Mouse (Mus musculus) gastrocnemius, postnatal 14 days (tissue): ENCODE data around the gene Ptprk. TPM values are rescaled to one million over a fixed set of nuclear protein-coding genes. Genes with fewer than 3 reads are reported as not detected.

ENCODE experiments used
- DNase-seq: peaks from one replicate; pipeline ENCODE4 v3.0.0; 2021; ENCODE audit warnings: mixed read lengths
- intact Hi-C: fragments of 180-260 bp; cut with DNase I; formaldehyde crosslinking; loops from one replicate; pipeline ENCODE4 v1.15.1; 2025; ENCODE audit warnings: low total_unique reads
- total RNA-seq, 2 experiments: library from RNA; stranded (reverse); gene quantifications; 2 replicates each; pipeline ENCODE4 v1.2.3; 2021

Gene Ptprk
- total RNA-seq, 2 experiments from 2014 or later: 7.4 to 7.6 TPM

DNA sequence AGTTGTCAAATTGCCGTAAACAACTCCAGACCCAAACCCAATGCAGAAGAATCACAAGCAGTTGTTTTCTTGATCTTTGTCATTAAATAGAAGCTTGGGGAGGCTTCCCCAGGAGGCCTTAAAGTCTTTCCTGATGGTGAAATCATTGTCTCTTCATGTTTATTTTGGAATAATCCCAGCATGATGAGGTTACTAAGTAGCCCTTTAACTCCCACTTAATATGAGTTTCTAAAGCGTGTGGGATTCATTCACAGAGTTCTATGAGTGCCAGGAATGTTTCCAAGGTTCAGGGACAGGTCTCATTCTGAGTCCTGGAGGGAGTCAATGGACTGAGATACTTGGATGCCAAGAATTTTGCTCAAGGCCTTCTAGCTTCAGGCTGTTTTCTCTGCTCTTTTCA is 92.5 kb downstream of the Ptprk start:
- intact Hi-C loops: no loop called here

DNA sequence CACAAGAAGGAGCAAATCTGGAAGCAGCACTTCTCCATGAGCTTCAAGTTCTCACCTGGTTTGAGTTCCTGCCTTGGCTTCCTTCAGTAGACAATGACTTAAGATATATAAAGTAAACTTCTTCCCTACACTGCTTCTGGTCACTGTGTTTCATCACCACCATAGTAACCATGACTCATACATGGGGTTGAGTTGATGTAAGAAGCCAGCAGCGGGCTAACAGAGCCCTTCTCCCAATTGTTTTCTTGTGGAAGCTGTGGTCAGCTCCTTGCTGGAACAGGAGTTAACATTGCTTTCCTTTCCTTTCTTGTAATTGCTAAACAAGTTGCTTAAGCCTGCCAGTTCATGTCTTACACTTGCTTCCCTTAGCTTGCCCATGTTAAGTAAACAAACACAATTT is 96.6 kb downstream of the Ptprk start:
- no peak for DNase-seq
- intact Hi-C loops: no loop called here

More for the DNA sequence above, 92.5 kb downstream of the Ptprk start:
- no peak for DNase-seq

DNA sequence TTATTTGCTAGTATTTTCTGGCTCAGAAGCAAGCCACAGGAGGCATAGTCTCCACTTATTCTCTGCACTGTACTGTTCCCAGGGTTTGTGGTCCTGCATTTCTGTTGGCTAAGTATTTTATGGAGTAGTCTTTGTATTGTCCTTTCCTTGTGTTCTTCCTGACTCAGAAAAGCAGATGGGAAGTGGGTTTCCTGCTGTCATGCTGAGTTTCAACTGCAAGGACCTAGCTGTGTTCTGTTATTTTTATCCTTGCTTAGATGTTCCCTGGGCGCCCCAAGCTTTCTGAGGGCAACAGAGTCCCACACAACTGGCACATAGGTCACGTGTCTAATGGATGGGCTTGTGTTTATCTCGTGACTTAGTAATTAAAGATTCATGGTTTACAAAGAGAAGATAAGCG is 104.3 kb downstream of the Ptprk start:
- no peak for DNase-seq
- intact Hi-C loops: no loop called here

DNA sequence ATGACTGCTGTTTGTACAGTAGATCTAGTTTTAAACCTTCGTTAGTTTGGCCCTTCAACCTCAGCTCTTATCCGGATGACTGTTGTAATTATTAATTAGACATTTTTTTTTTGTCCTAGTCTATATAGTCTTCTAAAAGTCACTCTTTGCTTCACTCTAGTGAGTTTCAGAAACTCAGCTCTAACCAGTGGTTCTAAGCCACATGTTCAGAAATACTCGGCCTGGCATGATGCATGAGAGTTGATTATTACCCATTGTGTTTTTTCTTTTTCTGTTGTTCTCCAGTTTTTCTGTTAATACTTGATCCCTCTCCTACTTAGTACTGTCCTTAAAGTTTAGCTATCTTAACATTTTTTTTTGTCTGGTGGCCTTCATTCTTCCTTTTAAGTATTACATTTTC is 107.5 kb downstream of the Ptprk start:
- no peak for DNase-seq
- intact Hi-C loops: no loop called here

DNA sequence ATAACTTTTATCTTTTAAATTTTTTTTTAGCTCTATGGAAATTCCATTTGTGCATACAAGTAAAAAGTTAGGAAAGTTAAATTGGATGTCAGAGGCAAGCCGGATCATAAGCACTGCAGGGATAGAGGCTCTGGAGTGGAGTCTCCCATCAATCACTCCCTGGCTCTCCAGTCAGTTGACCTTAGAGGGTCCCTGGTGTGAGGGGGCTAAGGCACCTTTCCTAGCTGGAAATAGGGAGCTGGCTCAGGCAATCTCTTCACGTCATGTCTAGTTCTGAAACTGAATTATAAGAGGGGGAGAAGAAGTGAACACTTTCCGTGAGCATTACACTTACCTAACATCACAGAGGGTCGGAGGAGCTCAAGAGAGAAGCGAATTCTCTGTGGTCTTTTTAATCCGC is 110.1 kb downstream of the Ptprk start:
- intact Hi-C loops: no loop called here
- no peak for DNase-seq

DNA sequence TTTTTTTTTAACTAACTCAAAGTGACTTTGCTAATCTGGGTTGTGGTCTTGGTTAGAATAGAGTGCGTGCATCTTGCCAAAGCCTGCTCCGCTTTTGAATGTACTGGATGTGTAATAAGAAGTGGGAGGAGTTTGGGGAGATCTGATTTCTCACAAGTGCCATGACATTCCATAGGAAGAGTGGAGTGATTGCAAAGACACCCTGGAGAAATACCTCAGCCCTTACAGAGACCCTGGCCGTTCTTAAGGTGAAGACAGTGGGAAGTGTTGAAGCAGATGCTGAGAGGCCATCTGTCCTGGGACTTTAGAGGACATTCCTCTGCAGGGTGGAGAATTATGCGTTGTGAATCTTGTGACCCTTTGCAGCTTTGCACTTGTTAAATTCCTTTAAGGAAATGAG is 110.7 kb downstream of the Ptprk start:
- intact Hi-C loops: no loop called here
- no peak for DNase-seq

DNA sequence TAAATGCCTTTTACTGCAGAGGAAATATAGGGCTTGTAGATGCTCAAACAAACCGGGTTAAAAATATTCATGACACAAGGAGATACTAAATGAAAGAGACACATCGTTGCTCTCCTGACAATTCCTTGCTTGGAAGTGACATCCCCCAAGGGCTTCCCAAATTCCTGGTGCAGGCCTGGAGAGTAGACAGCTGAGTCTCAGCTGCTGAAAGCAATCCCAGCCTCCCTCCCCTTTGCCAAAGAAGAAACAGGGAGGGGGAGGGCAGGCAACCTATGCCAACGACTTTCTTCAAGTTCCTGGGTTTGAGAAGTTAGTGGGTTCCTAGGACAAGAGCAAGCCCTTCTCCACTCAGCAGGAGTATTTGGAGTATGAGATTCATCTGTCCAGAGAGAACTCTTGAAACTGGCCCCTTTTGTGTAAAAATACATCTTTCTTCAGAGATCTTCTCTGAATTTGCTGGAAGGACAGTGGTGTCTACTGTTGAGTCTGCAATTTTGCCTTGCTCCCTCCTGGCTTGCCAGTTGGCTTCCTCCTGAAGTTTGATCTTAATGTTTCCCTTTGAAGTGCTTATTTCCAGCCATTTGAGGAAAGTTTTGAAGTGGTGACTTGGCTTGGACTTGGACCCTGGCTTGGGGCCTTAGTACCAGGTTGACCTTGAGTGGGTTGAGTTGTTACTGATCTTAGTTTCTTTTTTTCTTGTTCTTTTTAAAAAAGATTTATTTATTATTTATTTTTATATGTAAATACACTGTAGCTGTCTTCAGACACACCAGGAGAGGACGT is 111.6 kb downstream of the Ptprk start:
- DNase-seq: peak; percentile 7
- intact Hi-C loops: no loop called here

DNA sequence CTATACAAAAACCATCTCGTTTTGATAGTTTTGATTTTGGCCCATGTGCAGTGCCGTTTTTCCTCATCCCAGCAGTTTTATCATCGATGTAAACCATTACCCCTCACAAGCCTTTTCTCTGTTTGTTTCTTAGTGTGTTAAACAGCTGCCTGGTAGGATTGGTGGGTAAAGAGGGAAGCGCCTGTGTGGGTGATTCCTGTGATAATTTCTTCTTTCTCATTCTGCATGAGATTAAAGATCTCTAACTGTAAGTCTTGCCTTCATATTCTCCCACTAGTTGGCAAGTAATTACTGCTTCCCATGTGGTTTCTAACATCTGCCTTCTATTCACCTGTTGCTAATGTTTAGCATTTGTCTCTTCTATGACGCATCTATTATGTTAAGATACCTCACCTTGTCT is 116.8 kb downstream of the Ptprk start:
- DNase-seq: no peak
- intact Hi-C loops: no loop called here

DNA sequence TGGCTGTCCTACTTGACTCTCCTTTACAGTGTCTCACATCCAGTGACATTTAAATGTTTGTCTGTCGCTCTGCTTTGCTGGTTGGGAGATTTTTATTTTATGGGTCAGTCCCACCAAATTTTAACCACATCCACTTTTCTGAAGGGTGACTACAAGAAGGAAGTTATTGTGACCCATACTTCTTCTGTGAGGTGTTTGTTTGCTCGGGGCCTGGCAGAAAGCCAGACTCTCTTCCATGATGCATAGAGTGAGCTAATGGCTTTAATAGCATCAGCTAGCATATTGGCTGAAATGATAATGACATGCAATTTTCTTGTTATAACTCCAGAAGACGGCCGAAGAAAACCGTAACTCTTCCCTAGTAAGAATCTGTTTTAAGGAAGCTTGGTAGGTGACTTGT is 119.0 kb downstream of the Ptprk start:
- no peak for DNase-seq
- intact Hi-C loops: no loop called here

DNA sequence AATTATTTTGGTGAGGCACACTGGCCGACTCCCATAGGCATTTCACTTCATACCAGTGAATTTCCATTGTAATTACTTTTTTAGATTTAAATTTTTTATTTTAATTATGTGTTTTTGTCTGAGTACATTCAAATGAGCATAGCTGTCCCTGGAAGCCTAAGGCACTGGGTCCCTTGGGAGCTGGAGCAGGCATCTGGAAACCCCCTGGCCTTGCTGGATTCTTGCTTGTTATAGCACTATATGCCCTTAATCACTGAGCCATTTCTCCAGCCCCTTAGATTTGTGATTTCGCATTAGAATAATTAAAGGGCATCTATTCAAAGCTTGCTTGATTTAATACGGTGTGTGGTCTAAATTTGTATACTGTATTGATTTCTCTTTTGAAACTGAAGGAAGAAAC is 126.0 kb downstream of the Ptprk start:
- no peak for DNase-seq
- intact Hi-C loops: no loop called here

DNA sequence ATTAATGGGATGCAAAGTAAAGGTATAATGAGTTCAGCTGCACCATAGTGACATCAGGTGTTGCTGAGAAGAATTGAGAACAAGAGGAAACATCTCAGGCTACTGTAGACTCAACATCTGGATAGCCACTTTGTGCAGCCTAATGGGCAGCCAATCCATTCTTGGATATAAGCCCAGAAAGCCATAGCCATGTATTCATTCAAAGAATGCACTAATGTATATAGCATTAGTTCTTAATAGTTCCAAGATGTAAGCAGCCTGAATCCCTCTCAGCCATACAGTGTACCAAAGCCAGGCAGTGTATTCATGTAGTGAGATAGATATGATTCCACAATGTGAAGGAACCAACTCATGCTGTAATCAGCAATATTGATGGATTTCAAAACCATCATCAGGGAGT is 134.8 kb downstream of the Ptprk start:
- DNase-seq: no peak
- intact Hi-C loops: no loop called here

DNA sequence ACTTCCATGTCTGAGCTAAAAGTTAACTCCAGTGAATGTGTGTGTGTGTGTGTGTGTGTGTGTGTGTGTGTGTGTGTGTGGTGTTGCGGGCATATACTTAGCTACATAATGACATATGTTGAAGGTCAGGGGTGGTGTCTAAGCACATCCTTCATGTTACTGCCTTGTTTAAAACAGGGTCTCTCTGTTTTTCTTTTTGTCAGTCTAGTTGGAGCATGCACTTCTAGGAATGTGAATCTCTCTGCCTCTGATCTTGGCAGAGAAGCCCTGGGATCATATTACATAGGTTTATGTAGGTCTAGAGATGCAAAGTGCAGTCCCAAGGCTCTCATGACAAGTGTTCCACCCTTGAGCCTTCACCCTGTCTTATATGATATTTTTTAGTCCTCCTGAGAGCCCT is 137.5 kb downstream of the Ptprk start:
- intact Hi-C loops: no loop called here
- DNase-seq: no peak

DNA sequence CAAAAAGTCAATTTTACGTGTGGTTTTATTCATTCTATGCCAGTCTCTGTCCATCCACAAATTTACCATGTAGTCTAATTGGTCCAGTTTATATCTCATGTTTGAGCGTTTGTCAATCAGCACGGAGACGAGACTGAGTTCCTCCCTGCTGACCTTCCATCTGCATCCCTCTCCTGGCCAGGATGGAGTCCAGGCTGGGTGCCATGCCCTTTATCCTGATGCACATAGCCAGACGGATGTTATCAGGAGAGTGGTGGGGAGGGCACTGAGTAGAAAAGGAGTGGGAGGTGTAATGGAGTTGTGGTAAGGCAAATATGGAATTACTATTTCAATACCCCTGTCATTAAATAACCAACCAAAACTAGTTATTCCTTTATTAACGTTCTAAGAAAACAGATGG is 140.5 kb downstream of the Ptprk start:
- intact Hi-C loops: no loop called here
- DNase-seq: no peak

DNA sequence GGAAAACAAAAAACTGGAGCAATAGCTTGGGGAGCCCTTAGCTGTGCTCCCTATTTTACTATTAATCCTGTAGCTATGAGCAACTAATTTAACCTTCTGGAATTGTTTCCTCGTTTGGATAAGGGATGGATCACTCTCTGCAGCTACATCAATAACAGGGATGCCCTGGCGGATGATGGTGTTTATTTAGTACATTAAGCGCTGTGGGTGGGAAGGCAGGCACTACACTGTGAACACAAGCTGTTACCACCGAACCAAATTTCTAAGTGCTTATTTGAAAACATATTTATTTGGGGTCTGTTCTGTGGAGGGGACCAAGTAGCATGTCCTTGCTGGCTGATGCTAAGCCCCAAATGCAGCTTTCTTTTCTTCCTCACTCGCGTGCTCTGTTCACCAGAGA is 149.0 kb downstream of the Ptprk start:
- no peak for DNase-seq
- intact Hi-C loops: no loop called here

DNA sequence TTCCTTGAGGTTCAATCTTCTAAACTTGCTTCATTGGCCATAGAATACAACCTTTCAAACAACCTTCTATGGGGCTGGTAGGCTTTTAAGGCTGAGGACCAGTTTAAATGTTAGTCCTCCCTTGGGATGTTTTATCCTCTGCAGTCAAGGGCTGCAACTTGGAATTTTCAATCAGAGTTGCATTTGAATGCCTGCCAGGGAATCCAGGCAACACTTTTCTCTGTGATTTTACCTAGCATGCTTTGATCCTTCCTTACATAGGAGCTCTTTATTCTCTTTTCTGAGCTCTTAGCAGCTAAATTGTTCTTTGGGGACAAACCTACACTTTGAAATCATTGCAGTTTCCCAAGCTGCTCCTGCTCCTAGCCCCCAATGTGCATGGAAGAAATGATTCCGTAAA is 149.8 kb downstream of the Ptprk start:
- no peak for DNase-seq
- intact Hi-C loops: no loop called here

DNA sequence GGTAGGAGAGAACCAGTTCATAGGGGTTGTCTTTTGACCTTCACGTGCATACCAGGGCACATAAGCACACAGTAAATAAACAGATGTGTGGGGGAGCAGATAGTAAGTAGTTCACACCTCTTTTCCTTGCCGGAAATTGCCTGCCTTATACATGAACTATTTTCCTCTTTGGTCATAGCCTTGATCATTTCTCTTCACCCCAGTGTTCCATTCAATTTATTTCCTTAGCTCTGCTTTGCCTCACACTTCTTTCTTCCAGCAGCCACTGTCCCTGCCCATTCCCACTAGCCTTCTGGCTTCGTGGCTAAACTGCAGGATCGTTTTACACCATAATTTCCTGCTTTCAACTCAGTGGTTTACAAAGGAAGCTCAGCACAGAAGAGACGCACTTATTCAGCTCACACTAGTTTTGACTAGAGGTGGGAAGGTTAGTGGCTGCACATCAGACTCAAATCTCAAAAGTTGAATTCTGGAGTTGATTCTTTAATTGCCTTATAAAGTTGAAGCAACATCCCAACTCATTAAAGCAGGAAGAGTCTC is 151.0 kb downstream of the Ptprk start:
- intact Hi-C loops: no loop called here
- no peak for DNase-seq

DNA sequence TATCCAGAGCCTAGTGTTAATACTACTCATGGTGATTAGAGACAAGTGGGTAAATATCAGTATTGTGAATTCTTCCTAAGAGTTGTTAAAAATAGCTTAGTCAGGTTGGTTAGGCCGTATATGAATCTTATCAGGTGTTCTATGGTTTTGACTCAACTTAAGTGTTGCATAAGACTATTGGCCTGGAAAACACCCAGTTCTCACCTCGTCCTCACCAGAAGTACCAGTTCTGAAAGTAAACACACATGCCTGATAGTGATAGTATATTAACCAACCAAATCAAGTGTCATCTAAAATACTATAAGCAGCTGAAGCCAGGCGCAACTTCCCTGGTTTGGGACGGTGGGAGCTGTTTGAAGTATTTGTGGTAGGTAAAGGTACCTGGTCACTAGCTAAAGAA is 153.1 kb downstream of the Ptprk start:
- intact Hi-C loops: no loop called here

DNA sequence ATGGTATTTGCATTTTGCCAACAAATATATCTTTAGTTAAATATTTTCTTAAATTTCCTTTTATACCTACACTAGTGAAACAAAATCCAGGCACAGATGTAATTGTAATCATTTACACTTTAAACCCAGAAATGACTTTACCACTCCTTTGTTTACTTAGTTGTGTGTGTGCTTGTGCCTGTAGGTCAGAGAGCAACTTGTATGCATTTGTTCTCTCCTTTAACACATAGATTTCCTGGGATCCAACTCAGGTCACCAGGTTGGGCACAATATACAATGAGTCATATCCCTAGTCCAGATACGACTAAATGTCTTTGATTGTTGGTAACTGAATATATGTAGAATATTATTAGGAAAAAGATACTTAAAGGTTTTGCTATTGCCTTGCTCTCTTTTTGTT is 153.6 kb downstream of the Ptprk start:
- DNase-seq: no peak
- intact Hi-C loops: no loop called here

More for the DNA sequence above, 153.1 kb downstream of the Ptprk start:
- no peak for DNase-seq

DNA sequence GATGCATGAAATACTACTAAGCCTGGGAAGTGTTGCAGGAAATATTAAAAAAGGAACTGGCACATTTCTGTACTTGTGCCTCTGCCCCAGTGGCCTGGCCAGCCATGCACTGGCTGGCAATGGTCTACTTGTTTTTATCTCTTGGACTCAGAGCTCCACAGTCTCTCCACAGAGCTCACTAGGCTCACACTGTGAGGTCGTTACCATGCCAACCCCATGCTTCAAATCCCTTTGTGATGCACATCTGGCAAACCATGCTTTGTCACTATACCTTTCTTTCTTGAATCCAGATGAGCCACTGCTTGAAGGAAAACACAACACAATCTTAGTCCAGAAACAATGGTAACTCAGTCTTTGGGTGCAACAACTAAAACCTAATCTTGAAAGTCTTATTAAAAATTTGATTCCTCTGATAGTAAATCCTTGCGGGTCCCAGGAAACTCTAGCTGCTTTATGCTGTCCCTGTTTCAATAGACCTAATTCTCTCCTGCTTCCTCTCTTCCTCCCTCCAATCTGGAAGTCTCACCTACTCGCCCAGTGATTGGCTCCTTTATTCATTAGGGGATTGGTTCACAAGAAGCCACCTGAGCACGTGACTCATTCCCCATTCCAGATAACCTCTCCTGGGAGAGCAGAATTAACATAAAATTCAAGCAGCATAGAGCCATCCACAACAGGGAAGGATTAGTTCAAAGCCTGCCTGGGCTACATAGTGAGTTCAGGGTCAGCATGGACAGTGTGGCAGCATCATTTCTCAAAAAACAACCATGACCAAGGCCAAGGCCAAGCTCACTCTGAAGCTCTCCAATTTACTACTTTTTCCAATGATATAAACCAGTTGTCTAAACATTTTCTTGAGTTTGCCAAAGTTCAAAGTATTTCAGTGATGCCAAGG is 157.9 kb downstream of the Ptprk start:
- no peak for DNase-seq
- intact Hi-C loops: no loop called here

DNA sequence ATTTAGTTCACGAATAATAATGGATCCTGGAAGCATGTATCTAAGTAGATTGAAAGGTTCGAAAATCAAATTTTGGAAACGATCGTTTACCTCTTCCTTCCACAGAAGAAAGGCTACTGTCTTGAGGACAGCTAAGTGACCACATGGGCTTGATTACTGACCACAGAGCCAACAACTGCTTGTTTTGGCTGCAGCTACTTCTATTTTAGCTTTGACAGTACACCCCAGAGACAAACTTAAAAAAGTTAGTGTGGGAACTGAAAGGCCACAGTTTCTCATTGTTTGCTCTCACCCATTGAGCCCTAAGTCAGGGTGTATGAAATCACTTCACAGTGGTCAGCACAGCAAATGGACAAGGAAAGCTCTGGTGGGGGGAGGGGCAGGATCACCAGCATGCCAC is 174.4 kb downstream of the Ptprk start:
- intact Hi-C loops: no loop called here

DNA sequence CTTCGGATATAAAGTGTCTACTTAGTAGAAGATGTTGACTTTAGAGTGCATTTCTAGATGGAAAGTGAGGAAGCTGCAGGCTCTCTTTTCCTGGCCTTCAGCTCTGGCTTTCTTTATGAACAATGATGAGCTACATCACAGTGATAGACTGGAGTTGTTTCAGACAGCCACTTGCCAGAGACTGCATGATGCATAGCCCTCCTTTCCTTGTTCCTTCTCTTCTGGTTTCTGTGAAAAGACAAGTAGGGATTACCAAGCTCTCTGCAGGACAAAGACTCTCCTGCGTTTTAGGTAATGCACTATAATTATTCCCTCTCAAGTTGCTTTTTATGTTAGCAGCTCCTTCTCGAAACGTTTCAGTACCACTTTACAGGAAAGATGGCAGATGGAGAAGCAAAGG is 176.8 kb downstream of the Ptprk start:
- intact Hi-C loops: no loop called here

More for the DNA sequence above, 174.4 kb downstream of the Ptprk start:
- no peak for DNase-seq

More for the DNA sequence above, 176.8 kb downstream of the Ptprk start:
- no peak for DNase-seq
